In genomic region chr19:57126950-57127349, GRCm38 (mm10) we compare ENCODE assay signal across 18 mouse cellular contexts.
"Had no signal": no experiment of that assay in that cellular context is flagged by ENCODE, and none has a peak within 500 bp of the region (broad histone marks: within the 10 kb centered on the region; RNA-seq: fewer than 3 reads in every experiment).

No protein-coding gene starts in this region.

- DNase-seq: kidney, adult 8-10 months; kidney, postnatal 36 days; layer of hippocampus, adult 9-11 months; layer of hippocampus, postnatal 36 days; lung, embryonic 14.5 days; lung, postnatal 10 days; lung, postnatal 4 days; midbrain, embryonic 14.5 days; retina, postnatal 1 day; right cerebral cortex, postnatal 14 days; thymus, adult 18-20 months had no signal

- H3K27me3 ChIP-seq: limb, embryonic 13.5 days; liver, embryonic 15.5 days; neural tube, embryonic 13.5 days had no signal

- H3K9me3 ChIP-seq: limb, embryonic 13.5 days; liver, embryonic 15.5 days; midbrain, embryonic 10.5 days; neural tube, embryonic 13.5 days had no signal

- H3K36me3 ChIP-seq: limb, embryonic 13.5 days; liver, embryonic 15.5 days; midbrain, embryonic 10.5 days; neural tube, embryonic 13.5 days had no signal

- H3K4me2 ChIP-seq: limb, embryonic 13.5 days; liver, embryonic 11.5 days; liver, embryonic 15.5 days; lung, embryonic 14.5 days; neural tube, embryonic 13.5 days had no signal

- H3K27ac ChIP-seq: kidney, postnatal 0 days; limb, embryonic 13.5 days; liver, embryonic 15.5 days; midbrain, embryonic 10.5 days; neural tube, embryonic 13.5 days had no signal

- ATAC-seq: intestine, embryonic 16.5 days had no signal

- H3K4me3 ChIP-seq: limb, embryonic 13.5 days; liver, embryonic 15.5 days; midbrain, embryonic 10.5 days; neural tube, embryonic 13.5 days had no signal

- H3K9ac ChIP-seq: limb, embryonic 13.5 days; liver, embryonic 15.5 days; lung, embryonic 14.5 days; neural tube, embryonic 13.5 days had no signal
